Mouse (Mus musculus) lung, postnatal 36 days (tissue): ENCODE data around the gene Naga.
A peak's percentile ranks its signal among the peaks of the same experiment; 100 is the strongest.

Source experiments
- DNase-seq: peaks from one replicate; pipeline ENCODE4 v3.0.0; 2022; ENCODE audit warnings: mixed read lengths

Gene Naga

GRCm38 (mm10) chr15:82336629-82337028, 2.1 kb downstream of the Naga start:
- no peak for DNase-seq

- DNase-seq = no peak
Observed at GRCm38 (mm10) chr15:82335194-82335593, 3.5 kb downstream of the Naga start.

GRCm38 (mm10) chr15:82325382-82325781, 13.3 kb downstream of the Naga start:
- DNase-seq = no peak

GRCm38 (mm10) chr15:82322195-82322594, 16.5 kb downstream of the Naga start:
- DNase-seq = no peak

GRCm38 (mm10) chr15:82319613-82320012, 19.1 kb downstream of the Naga start:
- DNase-seq = no peak

DNA sequence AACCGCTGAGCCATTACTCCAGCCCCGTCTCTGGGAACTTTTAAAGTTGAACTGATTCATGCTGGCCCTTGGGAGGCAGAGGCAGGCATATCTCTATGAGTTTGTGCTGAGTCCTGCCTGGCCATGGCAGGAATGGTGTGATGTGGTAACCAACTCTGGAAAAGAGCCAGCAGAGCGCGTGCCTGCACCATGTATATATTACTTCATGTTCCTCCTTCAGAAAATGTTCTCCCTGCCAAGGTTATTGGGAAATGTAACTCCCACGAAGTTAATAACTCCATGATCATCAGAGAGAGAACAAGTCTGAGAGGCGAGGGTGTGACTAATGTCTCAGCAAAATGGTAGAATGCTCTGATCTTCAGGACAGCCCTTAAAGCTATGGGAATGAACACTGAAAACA, 20.9 kb downstream of the Naga start:
- DNase-seq = peak; percentile 45

DNA sequence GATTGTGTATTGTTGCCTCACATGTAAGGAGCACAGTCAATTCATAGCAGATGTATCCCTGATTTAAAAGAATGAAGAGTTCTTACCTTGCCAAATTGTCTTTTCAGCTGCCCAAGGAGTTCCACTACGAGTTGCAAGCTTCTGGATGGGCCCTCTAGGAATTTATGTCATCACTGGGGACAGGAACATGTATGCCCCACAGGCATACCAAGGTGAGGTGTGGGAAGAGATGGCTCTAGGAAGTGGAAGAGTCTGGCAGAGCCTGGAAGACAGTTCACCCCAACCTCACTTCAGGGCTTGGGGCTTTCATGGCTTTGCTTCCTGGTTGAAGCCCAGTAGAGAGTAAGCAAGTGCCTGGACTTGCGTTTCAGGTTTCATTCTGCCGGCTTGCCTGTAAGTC, 30.3 kb downstream of the Naga start:
- DNase-seq = no peak

DNA sequence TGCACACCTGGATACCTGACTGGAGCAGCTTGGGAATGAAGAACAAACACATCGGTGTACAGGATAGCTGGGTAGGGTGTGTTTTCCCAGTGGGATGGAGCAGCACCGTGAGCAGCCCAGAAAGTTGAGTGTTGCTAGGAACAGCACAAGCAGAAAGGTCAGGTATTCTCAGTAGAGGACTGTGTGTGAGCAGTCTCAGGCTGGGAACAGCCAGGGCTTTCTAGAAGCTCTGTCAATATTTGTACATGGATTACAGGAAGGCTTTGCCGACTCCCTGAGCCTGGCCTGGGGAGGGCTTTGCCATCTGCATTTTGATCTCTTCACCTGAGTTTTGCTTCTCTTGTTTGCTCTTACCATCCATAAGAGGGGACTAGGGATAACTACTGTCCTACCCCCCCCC, 31.6 kb downstream of the Naga start:
- peak; percentile 11 for DNase-seq

GRCm38 (mm10) chr15:82298764-82299561, 39.8 kb downstream of the Naga start, which contains the start of gene Wbp2nl:
Gene Wbp2nl (plus strand): TSS chr15:82298954.
- DNase-seq = peak; percentile 5

- peak; percentile 21 for DNase-seq
Observed at GRCm38 (mm10) chr15:82294059-82294458, 44.7 kb downstream of the Naga start.

DNA sequence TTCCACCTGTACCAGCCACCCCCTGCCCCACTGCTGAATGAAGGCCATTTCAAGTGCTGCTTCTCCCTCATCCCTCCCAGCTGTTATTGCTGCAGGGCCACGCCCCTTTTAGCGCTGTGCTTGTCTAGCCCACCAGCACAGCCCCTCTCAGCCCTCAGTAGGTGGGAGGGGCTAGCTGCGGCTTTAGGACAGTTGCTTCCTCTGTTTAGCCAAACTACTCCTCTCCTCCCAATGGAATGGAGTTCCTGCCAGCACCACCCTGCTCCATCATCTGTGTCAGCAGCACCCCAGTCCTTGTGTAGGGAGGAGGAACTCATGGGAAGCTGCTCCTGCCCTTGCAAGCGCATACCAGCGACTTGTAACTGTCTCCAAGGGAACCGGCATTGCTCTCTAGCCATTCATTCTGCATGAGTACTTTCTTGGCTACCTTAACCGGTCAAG, 45.4 kb downstream of the Naga start:
- DNase-seq = no peak

DNA sequence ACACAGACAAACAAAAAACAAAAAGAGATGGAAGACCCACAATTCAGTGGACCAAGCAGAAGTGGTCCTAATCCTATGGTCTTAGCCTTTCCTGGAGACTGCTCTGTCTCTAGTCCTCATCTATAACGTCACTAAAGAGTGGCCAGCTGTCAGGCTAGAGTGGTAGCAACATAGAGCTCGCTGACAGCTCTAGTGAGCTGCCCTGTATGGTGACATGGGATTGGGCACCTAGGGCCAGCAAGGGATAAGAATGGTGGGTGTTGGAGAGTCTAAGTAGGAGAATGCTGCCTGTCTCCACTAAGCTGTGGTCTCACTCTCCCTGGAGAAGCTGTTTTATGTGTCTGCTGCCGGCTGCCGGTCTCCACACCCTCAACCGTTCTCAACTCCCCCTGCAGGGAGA, 45.9 kb downstream of the Naga start:
- DNase-seq = no peak

DNA sequence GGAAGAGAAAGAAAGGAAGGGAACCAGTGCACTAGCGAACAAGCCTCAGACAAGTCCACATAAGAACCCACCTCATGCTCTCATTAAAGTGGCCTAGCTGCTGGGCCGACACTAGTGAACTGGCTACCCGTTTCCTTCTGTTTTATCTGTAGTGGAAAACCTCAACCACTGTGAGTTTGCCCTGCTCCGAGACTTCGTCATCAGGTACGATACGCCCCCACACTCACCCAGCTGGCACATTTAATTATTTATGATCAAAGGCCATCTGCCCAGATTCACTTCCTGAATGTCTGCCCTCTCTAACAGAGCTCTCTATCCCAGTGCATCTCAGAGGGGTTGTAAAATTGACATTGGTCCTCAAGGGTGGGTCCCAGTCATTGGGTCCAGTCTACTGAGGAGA, 48.5 kb downstream of the Naga start:
- DNase-seq = no peak

- no peak for DNase-seq
Observed at GRCm38 (mm10) chr15:82286157-82286556, 52.6 kb downstream of the Naga start.

DNA sequence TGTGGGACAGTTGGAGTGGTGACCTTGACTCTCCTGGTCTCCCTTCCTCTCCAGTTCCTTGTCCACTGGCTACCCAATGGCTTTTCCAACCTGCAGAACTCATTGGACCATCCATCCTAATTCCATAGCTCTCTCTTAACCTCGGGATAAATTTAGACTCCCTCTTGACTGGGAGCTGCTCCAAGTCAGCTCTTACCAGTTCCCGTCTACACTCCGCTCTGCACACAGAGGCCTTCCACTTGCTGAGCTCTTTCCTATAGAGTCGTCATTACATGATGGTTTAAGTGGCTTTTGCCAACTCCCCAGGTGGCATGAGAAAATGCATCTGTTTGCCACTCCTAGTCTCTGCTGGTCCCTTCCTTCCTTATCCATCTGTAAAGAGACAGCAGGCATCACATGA, 58.1 kb downstream of the Naga start:
- DNase-seq = no peak
